Mouse (Mus musculus) kidney, adult 2 months (tissue): Measurements from ENCODE around the gene Fam168a. TPM values are rescaled to one million over a fixed set of nuclear protein-coding genes. Genes with fewer than 3 reads are reported as not detected.

Experiments
- DNase-seq: peaks from one replicate; pipeline ENCODE4 v3.0.0; 2021
- H3K27ac ChIP-seq: fragments of 200-500 bp; 2 replicates; pipeline ENCODE4 v1.5.1; 2012; ENCODE audit warnings: low read depth, low read length, control low read depth, inconsistent platforms; ENCODE audit not compliant: insufficient read depth
- H3K27me3 ChIP-seq: fragments of 200-500 bp; replicated peaks from 2 replicates; pipeline ENCODE4 v1.6.1; 2012; ENCODE audit warnings: mild to moderate bottlenecking, moderate library complexity, low read length, inconsistent platforms; ENCODE audit not compliant: control insufficient read depth, insufficient read depth
- H3K36me3 ChIP-seq: fragments of 200-500 bp; 2 replicates; pipeline ENCODE4 v1.6.1; 2012; ENCODE audit warnings: mild to moderate bottlenecking, moderate library complexity, low read length, inconsistent platforms; ENCODE audit not compliant: control insufficient read depth, insufficient read depth
- H3K4me1 ChIP-seq: fragments of 200-500 bp; 2 replicates; pipeline ENCODE4 v1.6.1; 2011; ENCODE audit warnings: low read length; ENCODE audit not compliant: control insufficient read depth, insufficient read depth
- H3K4me3 ChIP-seq: fragments of 200-500 bp; 2 replicates; pipeline ENCODE4 v1.5.1; 2011; ENCODE audit warnings: mild to moderate bottlenecking, low read depth, low read length, control low read depth; ENCODE audit not compliant: insufficient read depth
- CTCF ChIP-seq: fragments of 200-500 bp; conservative IDR thresholded peaks from 2 replicates; pipeline ENCODE4 v1.5.1; 2011; ENCODE audit warnings: low read depth, mild to moderate bottlenecking, control low read depth, low read length, moderate library complexity, mixed read lengths; ENCODE audit not compliant: insufficient read depth, insufficient read length
- POLR2A ChIP-seq: fragments of 200-500 bp; IDR thresholded peaks from one replicate; pipeline ENCODE4 v1.6.1; 2011; ENCODE audit warnings: low read depth, low read length, control low read depth
- WGBS: fragments of 180-500 bp; shearing (Covaris S2); methylation state at CpG from one replicate; pipeline ENCODE4 v1.1.7; 2018; 5-methylcytosine and 5-hydroxymethylcytosine counted together
- polyA plus RNA-seq: library from polyadenylated mRNA; depleted of rRNA; stranded (reverse); fragments of >200 nt; gene quantifications from 2 replicates; pipeline ENCODE4 v1.2.3, GENCODE M21; 2012

Fam168a gene
- polyA plus RNA-seq, 1 experiment, result 47.1 TPM

DNA sequence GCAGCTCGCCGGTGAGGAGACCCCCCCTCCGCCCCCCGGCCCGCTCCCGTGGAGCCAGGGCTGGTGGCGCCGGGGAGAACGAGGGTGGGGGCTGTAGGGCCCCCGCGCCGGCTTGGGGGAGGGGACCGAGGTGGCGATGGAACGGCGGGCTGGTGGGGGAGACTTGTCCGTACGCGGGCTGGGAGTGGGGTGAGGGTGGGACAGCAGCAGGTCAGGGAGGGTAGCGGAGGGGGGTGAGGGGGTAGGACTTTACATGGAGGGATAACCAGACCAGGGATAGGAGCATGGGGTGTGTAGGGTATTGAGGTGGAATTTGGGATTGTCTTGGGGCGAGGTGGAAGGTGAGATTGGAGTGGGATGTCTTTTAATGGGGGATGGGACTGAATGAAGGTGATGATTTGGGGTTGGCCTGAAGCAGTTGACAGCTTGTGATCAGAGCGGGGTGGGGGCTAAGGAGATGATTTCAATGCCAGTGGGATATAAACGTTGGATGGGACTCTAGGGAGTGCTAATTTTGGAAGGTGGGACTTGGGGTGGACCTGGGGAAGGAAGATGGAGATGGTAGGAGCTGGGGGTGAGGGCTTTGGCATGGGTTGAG, 547 bp downstream of the Fam168a start:
- DNase-seq, result peak; percentile 14
- 1% methylated on average over 23 of the region's 23 CpGs for WGBS
- Histone ChIP-seq H3K4me1 (peaks cover 8% of the 10 kb centered on the region; the same call in 1 of the 2 replicates), H3K4me3 (peak overlapping the region; percentile 82), H3K27ac (peak overlapping the region; percentile 70), H3K36me3 (no peaks in the 10 kb centered on the region), H3K27me3 (no peaks in the 10 kb centered on the region)
- TF ChIP-seq POLR2A, result no peak
- TF ChIP-seq CTCF, result no peak

- no peak overlapping the region for H3K4me3 ChIP-seq
- TF ChIP-seq POLR2A, result no peak
- no peak for TF ChIP-seq CTCF
- no peak for DNase-seq
- no peaks in the 10 kb centered on the region for H3K27me3 ChIP-seq
- no peaks in the 10 kb centered on the region for H3K36me3 ChIP-seq
- H3K4me1 ChIP-seq, result no peaks in the 10 kb centered on the region
- WGBS, result 95% methylated on average over 5 of the region's 5 CpGs
- no peak overlapping the region for H3K27ac ChIP-seq
These were observed 12.3 kb downstream of the Fam168a start for GRCm38 (mm10) chr7:100718741-100719140.

- H3K36me3 ChIP-seq, result no peaks in the 10 kb centered on the region
- DNase-seq, result no peak
- 73% methylated on average over 6 of the region's 6 CpGs for WGBS
These were observed 15.8 kb downstream of the Fam168a start for GRCm38 (mm10) chr7:100722268-100722667.

GRCm38 (mm10) chr7:100723453-100724294, 17.2 kb downstream of the Fam168a start:
- Histone ChIP-seq H3K4me3 (no peak overlapping the region), H3K36me3 (no peaks in the 10 kb centered on the region), H3K27me3 (no peaks in the 10 kb centered on the region), H3K4me1 (no peaks in the 10 kb centered on the region), H3K27ac (no peak overlapping the region)
- DNase-seq, result no peak
- TF ChIP-seq POLR2A (no peak), CTCF (no peak)
- 71% methylated on average over 12 of the region's 12 CpGs for WGBS

More at GRCm38 (mm10) chr7:100722268-100722667, 15.8 kb downstream of the Fam168a start:
- no peaks in the 10 kb centered on the region for H3K27me3 ChIP-seq
- no peaks in the 10 kb centered on the region for H3K4me1 ChIP-seq
- no peak overlapping the region for H3K4me3 ChIP-seq
- no peak overlapping the region for H3K27ac ChIP-seq
- no peak for TF ChIP-seq POLR2A

DNA sequence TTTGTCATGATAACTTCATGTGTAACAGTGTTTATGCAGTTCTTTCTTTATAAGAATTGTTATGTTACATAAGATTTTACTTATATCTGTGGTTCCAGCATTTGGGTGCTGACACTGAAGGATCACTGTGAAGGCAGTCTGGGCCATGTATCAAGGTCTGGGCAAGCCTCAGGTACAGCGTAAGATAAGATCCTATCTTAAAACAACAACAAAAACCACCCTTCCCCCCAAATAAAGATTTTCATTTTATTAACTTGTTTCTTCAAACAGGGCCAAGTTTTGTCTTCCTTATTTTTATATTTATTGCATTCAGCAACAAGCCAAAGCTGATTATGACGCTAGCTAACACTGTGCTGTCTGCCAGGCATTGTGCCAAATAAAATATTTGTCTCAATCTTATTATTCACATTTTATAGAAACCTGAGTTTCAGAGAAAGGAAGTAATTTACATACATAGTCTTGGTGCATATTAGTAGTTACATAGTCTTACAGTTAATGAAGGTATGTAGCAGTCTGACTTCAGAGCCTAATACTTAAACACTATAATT, 21.2 kb downstream of the Fam168a start:
- H3K27me3 ChIP-seq, result no peaks in the 10 kb centered on the region
- no peak for TF ChIP-seq CTCF
- no peaks in the 10 kb centered on the region for H3K36me3 ChIP-seq
- peak; percentile 3 for DNase-seq
- H3K27ac ChIP-seq, result no peak overlapping the region
- WGBS, result 65% methylated on average over 2 of the region's 2 CpGs
- H3K4me1 ChIP-seq, result no peaks in the 10 kb centered on the region
- no peak overlapping the region for H3K4me3 ChIP-seq

GRCm38 (mm10) chr7:100729778-100730177, 23.3 kb downstream of the Fam168a start:
- no peaks in the 10 kb centered on the region; the same call in 1 of the 2 replicates for H3K4me1 ChIP-seq
- WGBS, result 60% methylated on average over 2 of the region's 2 CpGs
- no peak overlapping the region for H3K27ac ChIP-seq
- TF ChIP-seq CTCF (no peak), POLR2A (no peak)
- no peak overlapping the region for H3K4me3 ChIP-seq
- H3K27me3 ChIP-seq, result no peaks in the 10 kb centered on the region
- DNase-seq, result no peak
- H3K36me3 ChIP-seq, result no peaks in the 10 kb centered on the region

DNA sequence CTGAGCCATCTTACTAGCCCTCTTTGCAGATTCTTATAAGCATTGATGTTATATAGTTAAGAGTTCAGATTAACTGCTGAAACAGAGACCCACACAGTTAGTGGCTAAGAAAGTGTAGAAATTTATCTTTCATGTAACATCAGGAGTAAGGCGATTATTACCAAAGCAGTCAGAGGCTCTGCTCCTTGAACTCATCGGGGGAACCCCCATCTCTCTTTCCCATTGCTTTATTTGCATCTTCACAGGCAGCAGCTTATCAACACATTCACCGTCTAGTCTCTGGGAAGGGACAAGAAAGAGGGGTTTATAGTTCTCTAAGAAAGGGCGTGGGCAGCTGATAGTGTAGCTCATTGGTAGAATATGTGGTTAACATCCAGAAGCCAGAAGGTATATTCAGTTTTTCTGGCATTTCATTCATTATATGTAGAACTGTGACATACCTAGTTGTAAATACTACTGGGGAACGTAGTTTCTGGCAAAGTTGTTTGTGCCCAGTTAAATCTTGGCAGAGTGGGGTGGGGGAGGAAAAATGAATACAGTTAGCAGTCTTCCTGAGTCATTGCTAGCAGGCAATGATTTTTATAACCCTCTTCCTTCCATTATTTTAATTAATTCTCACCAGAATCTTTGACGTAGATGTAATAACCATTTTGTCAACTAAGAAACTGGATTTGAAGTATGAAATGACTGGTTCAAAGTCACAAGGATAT, 26.1 kb downstream of the Fam168a start:
- DNase-seq, result no peak
- no peak for TF ChIP-seq POLR2A
- no peaks in the 10 kb centered on the region for H3K36me3 ChIP-seq
- H3K27ac ChIP-seq, result no peak overlapping the region
- no peak overlapping the region for H3K4me3 ChIP-seq
- WGBS, result 67% methylated on average over 6 of the region's 6 CpGs
- no peaks in the 10 kb centered on the region; the same call in 1 of the 2 replicates for H3K4me1 ChIP-seq
- H3K27me3 ChIP-seq, result no peaks in the 10 kb centered on the region
